Mouse (Mus musculus) G1E-ER4 (cell line): ENCODE results near the gene Usp45. TPM values are rescaled to one million over a fixed set of nuclear protein-coding genes. Genes with fewer than 3 reads are reported as not detected.

ENCODE experiments used
- GATA1 ChIP-seq: IDR thresholded peaks from one replicate; pipeline ENCODE4 v1.8.0; 2012; ENCODE audit warnings: low read length, inconsistent platforms
- polyA plus RNA-seq: library from polyadenylated mRNA; stranded (reverse); fragments of >175 nt; gene quantifications from 2 replicates; pipeline ENCODE4 v1.2.3, GENCODE M21; 2012

Gene Usp45
- polyA plus RNA-seq, 1 experiment: 3.9 TPM

- no peak for TF ChIP-seq GATA1
These were observed 98.3 kb downstream of the Usp45 start for GRCm38 (mm10) chr4:21865226-21865625.

- TF ChIP-seq GATA1: no peak
These were observed 111.8 kb downstream of the Usp45 start for GRCm38 (mm10) chr4:21878776-21879175.

GRCm38 (mm10) chr4:21879565-21880220, 112.7 kb downstream of the Usp45 start, which contains the start of gene Coq3:
Coq3 (plus strand) TSS chr4:21879673.
- TF ChIP-seq GATA1: no peak

GRCm38 (mm10) chr4:21882806-21883205, 115.8 kb downstream of the Usp45 start:
- TF ChIP-seq GATA1: no peak

GRCm38 (mm10) chr4:21885831-21886230, 118.9 kb downstream of the Usp45 start:
- TF ChIP-seq GATA1: no peak

Other genes starting within 250 kb of the Usp45 start
- not detected in 2 replicates for gene Prdm13, start 81.2 kb upstream of the Usp45 start, polyA plus RNA-seq
- 0.51 and 1.9 TPM in 2 replicates for gene Ccnc, start 39.5 kb upstream of the Usp45 start, polyA plus RNA-seq
- gene Tstd3, start 56 bp downstream of the Usp45 start, polyA plus RNA-seq: 4.6 and 6.1 TPM in 2 replicates
- 25.7 and 53.8 TPM in 2 replicates for gene Pnisr, start 80.4 kb downstream of the Usp45 start, polyA plus RNA-seq
- 5.8 TPM in 2 replicates for gene Coq3, start 112.5 kb downstream of the Usp45 start, polyA plus RNA-seq
- not detected in 2 replicates for gene Faxc, start 164.2 kb downstream of the Usp45 start, polyA plus RNA-seq